Mouse (Mus musculus) bone marrow, adult 2 months (tissue): ENCODE data around the gene Gm44503.

ENCODE experiments used
- CTCF ChIP-seq: fragments of 200-500 bp; IDR thresholded peaks from 2 replicates; pipeline ENCODE4 v1.5.1; 2011; ENCODE audit warnings: low read length, control low read depth; ENCODE audit not compliant: control insufficient read depth, insufficient read depth
- POLR2A ChIP-seq: fragments of 200-500 bp; IDR thresholded peaks from 2 replicates; pipeline ENCODE4 v1.6.1; 2011; ENCODE audit warnings: low read depth, mild to moderate bottlenecking, control low read depth, low read length, borderline replicate concordance; ENCODE audit not compliant: control insufficient read depth

GRCm38 (mm10) chr9:72944286-72944685 lies 14.4 kb upstream of the Gm44503 start:
- TF ChIP-seq CTCF = no peak
- TF ChIP-seq POLR2A = no peak
